Mouse (Mus musculus) hindbrain, embryonic 12.5 days (tissue): Measurements from ENCODE around the gene Depdc1b. TPM values are rescaled to one million over a fixed set of nuclear protein-coding genes. Genes with fewer than 3 reads are reported as not detected.

ENCODE experiments used
- ATAC-seq: fragments of 200-750 bp; cut with Nextera tagmentation; 2 replicates; pipeline ENCODE4 v1.8.0; 2017; ENCODE audit warnings: moderate TSS enrichment; ENCODE audit not compliant: low FRiP score
- H3K27ac ChIP-seq: fragments of 300-500 bp; sonication (generic); 2 replicates; pipeline ENCODE4 v1.5.1; 2016; ENCODE audit warnings: mild to moderate bottlenecking
- H3K27me3 ChIP-seq: fragments of 300-500 bp; sonication (generic); 2 replicates; pipeline ENCODE4 v1.6.1; 2016; ENCODE audit warnings: mild to moderate bottlenecking
- H3K36me3 ChIP-seq: fragments of 300-500 bp; sonication (generic); 2 replicates; pipeline ENCODE4 v1.6.1; 2016; ENCODE audit warnings: mild to moderate bottlenecking
- H3K4me1 ChIP-seq: fragments of 300-500 bp; sonication (generic); 2 replicates; pipeline ENCODE4 v1.6.1; 2016
- H3K4me2 ChIP-seq: fragments of 300-500 bp; sonication (generic); replicated peaks from 2 replicates; pipeline ENCODE4 v1.6.1; 2016; ENCODE audit warnings: mild to moderate bottlenecking
- H3K4me3 ChIP-seq: fragments of 300-500 bp; sonication (generic); 2 replicates; pipeline ENCODE4 v1.5.1; 2016; ENCODE audit warnings: mild to moderate bottlenecking
- H3K9ac ChIP-seq: fragments of 300-500 bp; sonication (generic); 2 replicates; pipeline ENCODE4 v1.6.1; 2016; ENCODE audit warnings: mild to moderate bottlenecking, moderate library complexity
- H3K9me3 ChIP-seq: fragments of 300-500 bp; sonication (generic); replicated peaks from 2 replicates; pipeline ENCODE4 v1.6.1; 2016; ENCODE audit warnings: mild to moderate bottlenecking
- WGBS: fragments of 180-500 bp; shearing (Covaris S2); methylation state at CpG from one replicate; pipeline ENCODE4 v1.1.7; 2016; 5-methylcytosine and 5-hydroxymethylcytosine counted together
- polyA plus RNA-seq: library from polyadenylated mRNA; unstranded; fragments of >200 nt; fragmentation: Nextera tagmentation; extraction: Ambion mirVana; gene quantifications from 2 replicates; pipeline ENCODE4 v1.2.1, GENCODE M21; 2016

The Depdc1b gene
- polyA plus RNA-seq, 1 experiment from 2014 or later, result 9.2 TPM

- H3K36me3 ChIP-seq, result no peaks in the 10 kb centered on the region
- no peaks in the 10 kb centered on the region for H3K27me3 ChIP-seq
- H3K9ac ChIP-seq, result no peak overlapping the region
- H3K9me3 ChIP-seq, result no peaks in the 10 kb centered on the region
- WGBS, result 72% methylated on average over 2 of the region's 2 CpGs
- H3K4me3 ChIP-seq, result no peak overlapping the region
- ATAC-seq, result peak; percentile 22; the same call in 1 of the 2 replicates
- H3K4me2 ChIP-seq, result no peak overlapping the region
- no peak overlapping the region for H3K27ac ChIP-seq
- H3K4me1 ChIP-seq, result no peaks in the 10 kb centered on the region
These were observed 113.5 kb downstream of the Depdc1b start for GRCm38 (mm10) chr13:108429623-108430022.

DNA sequence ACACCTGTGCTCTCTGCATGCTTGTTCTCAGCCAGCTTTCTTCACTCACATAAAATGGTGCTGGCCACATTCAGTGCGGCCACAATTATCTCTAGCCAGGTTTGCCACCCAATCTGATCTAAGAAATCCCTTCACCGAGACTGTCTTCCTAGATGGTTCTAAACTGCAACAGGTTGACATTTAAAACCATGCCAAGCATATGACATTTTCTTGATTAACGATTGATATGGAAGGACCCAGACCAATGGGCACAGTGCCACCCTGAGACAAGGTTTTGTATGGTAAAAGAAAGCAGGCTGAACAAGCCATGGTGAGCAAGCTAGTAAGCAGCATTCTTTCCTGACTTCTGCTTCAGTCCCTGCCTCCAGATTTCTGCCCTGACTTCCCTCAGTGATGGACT is 115.6 kb downstream of the Depdc1b start:
- ATAC-seq, result no peak
- 95% methylated on average over 3 of the region's 3 CpGs for WGBS

GRCm38 (mm10) chr13:108435687-108436086 is 119.6 kb downstream of the Depdc1b start:
- H3K4me2 ChIP-seq, result no peak overlapping the region
- no peaks in the 10 kb centered on the region for H3K9me3 ChIP-seq
- H3K4me1 ChIP-seq, result no peaks in the 10 kb centered on the region
- H3K27ac ChIP-seq, result no peak overlapping the region
- H3K36me3 ChIP-seq, result no peaks in the 10 kb centered on the region
- no peaks in the 10 kb centered on the region for H3K27me3 ChIP-seq
- no peak for ATAC-seq
- H3K9ac ChIP-seq, result no peak overlapping the region
- no peak overlapping the region for H3K4me3 ChIP-seq

More for the DNA sequence above, 115.6 kb downstream of the Depdc1b start:
- no peaks in the 10 kb centered on the region for H3K36me3 ChIP-seq
- H3K4me1 ChIP-seq, result no peaks in the 10 kb centered on the region
- no peaks in the 10 kb centered on the region for H3K9me3 ChIP-seq
- H3K27ac ChIP-seq, result no peak overlapping the region
- H3K9ac ChIP-seq, result no peak overlapping the region
- H3K27me3 ChIP-seq, result no peaks in the 10 kb centered on the region
- no peak overlapping the region for H3K4me3 ChIP-seq
- no peak overlapping the region for H3K4me2 ChIP-seq

GRCm38 (mm10) chr13:108437424-108437823 is 121.3 kb downstream of the Depdc1b start:
- Histone ChIP-seq H3K27ac (no peak overlapping the region), H3K9ac (no peak overlapping the region), H3K36me3 (no peaks in the 10 kb centered on the region), H3K4me1 (no peaks in the 10 kb centered on the region), H3K27me3 (no peaks in the 10 kb centered on the region), H3K4me3 (no peak overlapping the region), H3K9me3 (no peaks in the 10 kb centered on the region), H3K4me2 (no peak overlapping the region)
- 98% methylated on average over 2 of the region's 2 CpGs for WGBS
- no peak for ATAC-seq

GRCm38 (mm10) chr13:108439012-108439411 is 122.9 kb downstream of the Depdc1b start:
- WGBS, result 81% methylated on average over 1 of the region's 1 CpGs
- Histone ChIP-seq H3K4me2 (no peak overlapping the region), H3K9ac (no peak overlapping the region), H3K27ac (no peak overlapping the region), H3K4me3 (no peak overlapping the region), H3K4me1 (no peaks in the 10 kb centered on the region), H3K27me3 (no peaks in the 10 kb centered on the region), H3K9me3 (no peaks in the 10 kb centered on the region), H3K36me3 (no peaks in the 10 kb centered on the region)
- no peak for ATAC-seq

GRCm38 (mm10) chr13:108448348-108448931 is 132.3 kb downstream of the Depdc1b start:
- Histone ChIP-seq H3K4me3 (no peak overlapping the region), H3K36me3 (no peaks in the 10 kb centered on the region), H3K9me3 (no peaks in the 10 kb centered on the region), H3K27me3 (no peaks in the 10 kb centered on the region), H3K27ac (no peak overlapping the region), H3K4me2 (no peak overlapping the region), H3K9ac (no peak overlapping the region), H3K4me1 (no peaks in the 10 kb centered on the region)
- WGBS, result 76% methylated on average over 11 of the region's 11 CpGs
- ATAC-seq, result no peak

GRCm38 (mm10) chr13:108449116-108450097 is 133.3 kb downstream of the Depdc1b start, which contains the start of gene Pde4d:
TSS of gene Pde4d (plus strand) at chr13:108449948.
- Histone ChIP-seq H3K36me3 (no peaks in the 10 kb centered on the region), H3K27ac (no peak within 1 kb of the TSS), H3K4me1 (no peaks in the 10 kb centered on the region), H3K27me3 (no peaks in the 10 kb centered on the region), H3K4me2 (no peak within 1 kb of the TSS), H3K9me3 (no peaks in the 10 kb centered on the region), H3K4me3 (no peak within 1 kb of the TSS), H3K9ac (no peak within 1 kb of the TSS)
- ATAC-seq, result no peak
- 50% methylated on average over 10 of the region's 10 CpGs for WGBS

DNA sequence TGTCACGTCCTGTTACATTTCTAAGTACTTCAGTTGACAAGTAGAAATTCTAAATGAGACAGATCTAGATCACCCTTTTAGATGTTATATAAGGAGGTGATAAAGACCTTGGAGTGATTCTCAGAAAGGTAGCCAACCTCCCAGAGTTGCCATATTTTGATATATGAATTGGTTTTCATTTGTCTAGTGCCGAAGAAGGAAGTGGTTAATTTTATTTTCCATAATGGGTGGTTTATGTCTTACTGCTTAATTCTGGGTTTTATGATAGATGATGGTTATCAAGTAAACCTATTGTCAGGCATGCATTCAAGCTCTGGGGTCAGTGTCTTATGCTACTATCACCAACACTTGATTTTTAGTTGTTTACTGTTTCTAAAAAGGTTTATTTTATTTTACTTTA is 135.0 kb downstream of the Depdc1b start:
- no peak for ATAC-seq
- Histone ChIP-seq H3K27ac (no peak overlapping the region), H3K4me1 (no peaks in the 10 kb centered on the region), H3K4me3 (no peak overlapping the region), H3K9ac (no peak overlapping the region), H3K36me3 (no peaks in the 10 kb centered on the region), H3K27me3 (no peaks in the 10 kb centered on the region), H3K9me3 (no peaks in the 10 kb centered on the region), H3K4me2 (no peak overlapping the region)
- WGBS, result 92% methylated on average over 2 of the region's 2 CpGs

DNA sequence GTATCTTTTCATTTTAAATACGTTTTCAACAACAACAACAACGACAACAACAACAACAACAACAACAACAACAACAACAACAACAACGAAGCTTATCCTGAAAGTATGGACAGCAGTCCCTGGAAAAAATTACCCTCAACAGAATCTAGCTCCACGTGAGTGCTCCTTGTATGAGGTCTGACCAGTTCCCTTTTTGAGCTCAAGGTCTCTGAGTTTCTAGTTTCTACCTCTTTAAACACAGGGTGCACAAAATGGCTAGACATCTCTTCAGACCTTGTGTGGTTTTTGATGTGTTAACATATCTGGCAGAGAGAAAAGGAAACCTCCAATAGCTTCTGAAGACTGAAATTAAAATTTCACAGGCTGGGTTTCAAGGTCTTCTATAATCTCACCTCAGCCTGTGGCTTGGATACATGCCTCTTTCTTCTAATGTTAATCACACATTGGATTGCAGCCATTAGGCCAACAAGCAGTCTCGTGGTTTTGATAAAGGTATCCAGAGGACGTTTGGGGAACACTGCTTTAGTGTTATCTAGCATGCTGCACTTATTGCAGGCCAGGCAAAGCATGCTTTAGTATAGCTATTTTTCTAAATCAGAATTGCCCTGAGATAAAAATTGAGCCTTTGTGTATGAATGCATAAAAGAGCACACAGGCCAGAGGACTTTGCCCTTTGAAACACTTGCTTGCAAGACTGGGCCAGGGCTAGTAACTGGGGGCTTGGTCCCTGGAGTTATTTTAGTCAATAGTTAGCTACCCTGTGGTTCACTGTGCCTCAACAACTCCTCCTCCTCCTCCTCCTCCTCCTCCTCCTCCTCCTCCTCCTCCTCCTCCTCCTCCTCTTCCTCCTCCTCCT is 137.2 kb downstream of the Depdc1b start:
- ATAC-seq, result no peak
- H3K9me3 ChIP-seq, result no peaks in the 10 kb centered on the region
- no peaks in the 10 kb centered on the region for H3K27me3 ChIP-seq
- H3K4me2 ChIP-seq, result no peak overlapping the region
- 77% methylated on average over 6 of the region's 6 CpGs for WGBS
- H3K36me3 ChIP-seq, result no peaks in the 10 kb centered on the region
- H3K9ac ChIP-seq, result no peak overlapping the region
- H3K4me1 ChIP-seq, result no peaks in the 10 kb centered on the region
- H3K27ac ChIP-seq, result no peak overlapping the region
- no peak overlapping the region for H3K4me3 ChIP-seq

Other genes with a start within 250 kb of the Depdc1b start
- gene Ndufaf2, start 157.7 kb upstream of the Depdc1b start, polyA plus RNA-seq, result 69.3 and 75.7 TPM in 2 replicates
- 21.0 and 21.5 TPM in 2 replicates for gene Ercc8, start 157.6 kb upstream of the Depdc1b start, polyA plus RNA-seq
- 1.5 and 1.6 TPM in 2 replicates for gene Elovl7, start 101.9 kb upstream of the Depdc1b start, polyA plus RNA-seq
- 18.4 and 20.6 TPM in 2 replicates for gene Pde4d, start 133.6 kb downstream of the Depdc1b start, polyA plus RNA-seq